Mouse (Mus musculus): ENCODE results near the gene Zscan25. TPM values are rescaled to one million over a fixed set of nuclear protein-coding genes. Genes with fewer than 3 reads are reported as not detected.
"Not testable (repeated sequence)": the region's sequence is repeated elsewhere in the genome, so short reads cannot be mapped to it uniquely, and the experiment has no call there.

The Zscan25 gene
- polyA plus RNA-seq, 1 experiment = 11.0 TPM

DNA sequence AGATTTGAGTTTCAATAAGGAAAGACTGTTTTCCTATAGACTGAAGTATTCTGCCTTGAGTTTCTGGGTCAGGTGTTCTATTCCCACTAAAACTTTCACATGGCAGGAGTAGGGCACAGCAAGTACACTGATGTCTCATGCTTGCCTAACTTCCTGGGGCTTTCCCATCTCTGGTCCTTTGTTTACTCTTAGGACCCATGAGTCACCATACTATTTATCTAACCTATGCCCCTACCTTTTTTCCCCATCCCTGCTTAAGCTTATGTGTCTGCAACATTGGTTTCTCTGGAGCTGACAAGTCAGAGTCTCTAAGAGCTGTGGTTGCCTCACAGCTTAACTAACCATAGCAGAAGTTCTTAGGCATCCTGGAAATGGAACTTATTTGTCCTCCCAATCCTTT lies 33.5 kb downstream of the Zscan25 start:
- H3K36me3 ChIP-seq (ENCODE audit: control insufficient read depth, insufficient read depth, low read length) = no peaks in the 10 kb centered on the region
- TF ChIP-seq POLR2A (IDR thresholded peaks at IDR 0.05; ENCODE audit: low read depth, low read length) = no peak
- TF ChIP-seq CTCF (conservative IDR thresholded peaks at IDR 0.05; ENCODE audit: insufficient read depth, insufficient read length, low read depth, low read length) = no peak
- no peak overlapping the region for H3K4me3 ChIP-seq (ENCODE audit: insufficient read depth, low read depth, low read length)
- H3K27ac ChIP-seq (ENCODE audit: insufficient read depth, low read depth, low read length) = no peak overlapping the region
- no peaks in the 10 kb centered on the region for H3K27me3 ChIP-seq (replicated peaks; ENCODE audit: control insufficient read depth, insufficient read depth, low read length)
- H3K4me1 ChIP-seq (ENCODE audit: control insufficient read depth, insufficient read depth, low read length) = no peaks in the 10 kb centered on the region
- no peak for DNase-seq

- H3K27ac ChIP-seq (ENCODE audit: insufficient read depth, low read depth, low read length) = no peak overlapping the region
- no peak for DNase-seq
- TF ChIP-seq POLR2A (IDR thresholded peaks at IDR 0.05; ENCODE audit: low read depth, low read length) = no peak
- TF ChIP-seq CTCF (conservative IDR thresholded peaks at IDR 0.05; ENCODE audit: insufficient read depth, insufficient read length, low read depth, low read length) = no peak
- H3K27me3 ChIP-seq (replicated peaks; ENCODE audit: control insufficient read depth, insufficient read depth, low read length) = no peaks in the 10 kb centered on the region
- no peaks in the 10 kb centered on the region for H3K36me3 ChIP-seq (ENCODE audit: control insufficient read depth, insufficient read depth, low read length)
- no peak overlapping the region for H3K4me3 ChIP-seq (ENCODE audit: insufficient read depth, low read depth, low read length)
- WGBS = 66% methylated on average over 1 of the region's 1 CpGs
- no peaks in the 10 kb centered on the region for H3K4me1 ChIP-seq (ENCODE audit: control insufficient read depth, insufficient read depth, low read length)
Measured at GRCm38 (mm10) chr5:145317141-145317540, 36.8 kb downstream of the Zscan25 start.

DNA sequence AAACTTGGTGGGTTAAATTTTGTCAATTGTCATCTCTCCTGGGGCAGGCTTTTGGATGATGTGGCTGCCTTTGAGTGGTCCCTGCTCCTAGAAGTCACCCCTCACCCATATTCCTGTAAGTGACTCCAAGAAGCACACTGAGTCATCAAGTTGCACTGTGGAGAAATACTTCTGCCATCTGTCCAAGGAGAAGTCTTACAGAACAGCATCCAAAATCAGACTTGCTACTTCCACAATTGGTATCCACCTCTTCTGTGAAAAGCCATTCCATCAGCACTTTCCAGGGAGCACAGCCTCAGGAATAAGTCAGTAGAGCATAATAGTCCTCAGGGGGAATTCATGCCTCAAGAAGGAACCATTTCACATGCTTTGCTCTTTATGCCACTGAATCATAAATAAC lies 58.5 kb downstream of the Zscan25 start:
- not testable (repeated sequence) for H3K4me3 ChIP-seq (ENCODE audit: insufficient read depth, low read depth, low read length); DNase-seq; H3K27ac ChIP-seq (ENCODE audit: insufficient read depth, low read depth, low read length); H3K4me1 ChIP-seq (ENCODE audit: control insufficient read depth, insufficient read depth, low read length); H3K36me3 ChIP-seq (ENCODE audit: control insufficient read depth, insufficient read depth, low read length); H3K27me3 ChIP-seq (replicated peaks; ENCODE audit: control insufficient read depth, insufficient read depth, low read length)

Other genes with a start within 250 kb of the Zscan25 start
- not detected in 2 replicates for gene Gm4871, start 247.7 kb upstream of the Zscan25 start, polyA plus RNA-seq (2012; rRNA removed)
- not detected in 2 replicates for gene 1700018F24Rik, start 237.5 kb upstream of the Zscan25 start, polyA plus RNA-seq (2012; rRNA removed)
- gene Arpc1a, start 196.7 kb upstream of the Zscan25 start, polyA plus RNA-seq (2012; rRNA removed) = 123 and 141 TPM in 2 replicates
- gene Kpna7, start 196.5 kb upstream of the Zscan25 start, polyA plus RNA-seq (2012; rRNA removed) = not detected in 2 replicates
- 184 and 193 TPM in 2 replicates for gene Arpc1b, start 166.3 kb upstream of the Zscan25 start, polyA plus RNA-seq (2012; rRNA removed)
- gene Pdap1, start 140.3 kb upstream of the Zscan25 start, polyA plus RNA-seq (2012; rRNA removed) = 20.1 and 25.6 TPM in 2 replicates
- gene Bud31, start 140.1 kb upstream of the Zscan25 start, polyA plus RNA-seq (2012; rRNA removed) = 71.5 and 84.1 TPM in 2 replicates
- 15.3 and 16.5 TPM in 2 replicates for gene Ptcd1, start 113.4 kb upstream of the Zscan25 start, polyA plus RNA-seq (2012; rRNA removed)
- 19.2 and 19.9 TPM in 2 replicates for gene Cpsf4, start 113.3 kb upstream of the Zscan25 start, polyA plus RNA-seq (2012; rRNA removed)
- 346 and 489 TPM in 2 replicates for gene Atp5j2, start 88.4 kb upstream of the Zscan25 start, polyA plus RNA-seq (2012; rRNA removed)
- 3.8 and 3.9 TPM in 2 replicates for gene Zkscan14, start 78.6 kb upstream of the Zscan25 start, polyA plus RNA-seq (2012; rRNA removed)
- 5.8 and 6.2 TPM in 2 replicates for gene Zkscan5, start 75.9 kb upstream of the Zscan25 start, polyA plus RNA-seq (2012; rRNA removed)
- gene Zfp655, start 48.8 kb upstream of the Zscan25 start, polyA plus RNA-seq (2012; rRNA removed) = 15.5 and 18.4 TPM in 2 replicates
- not detected in 2 replicates for gene Cyp3a57, start 64.8 kb downstream of the Zscan25 start, polyA plus RNA-seq (2012; rRNA removed)
- not detected in 2 replicates for gene Cyp3a16, start 189.2 kb downstream of the Zscan25 start, polyA plus RNA-seq (2012; rRNA removed)

All from kidney, adult 2 months (tissue).